Mouse (Mus musculus): Measurements from ENCODE around the gene Olfr693. TPM values are rescaled to one million over a fixed set of nuclear protein-coding genes. Genes with fewer than 3 reads are reported as not detected.
"Not testable (repeated sequence)": the region's sequence is repeated elsewhere in the genome, so short reads cannot be mapped to it uniquely, and the experiment has no call there.

Gene Olfr693
- polyA plus RNA-seq (2015; fragmentation: Nextera tagmentation; extraction: Ambion mirVana): not detected in 2 replicates

GRCm38 (mm10) chr7:106680484-106680883, at the start of gene Olfr693:
Gene Olfr693 (minus strand): TSS chr7:106680584.
- Histone ChIP-seq H3K36me3 (no peaks in the 10 kb centered on the region), H3K9ac (no peak within 1 kb of the TSS), H3K27ac (no peak within 1 kb of the TSS), H3K27me3 (no peaks in the 10 kb centered on the region), H3K4me2 (no peak within 1 kb of the TSS), H3K4me1 (replicated peaks) (no peaks in the 10 kb centered on the region), H3K4me3 (no peak within 1 kb of the TSS), H3K9me3 (no peaks in the 10 kb centered on the region)
- ATAC-seq (ENCODE audit: low FRiP score): no peak

DNA sequence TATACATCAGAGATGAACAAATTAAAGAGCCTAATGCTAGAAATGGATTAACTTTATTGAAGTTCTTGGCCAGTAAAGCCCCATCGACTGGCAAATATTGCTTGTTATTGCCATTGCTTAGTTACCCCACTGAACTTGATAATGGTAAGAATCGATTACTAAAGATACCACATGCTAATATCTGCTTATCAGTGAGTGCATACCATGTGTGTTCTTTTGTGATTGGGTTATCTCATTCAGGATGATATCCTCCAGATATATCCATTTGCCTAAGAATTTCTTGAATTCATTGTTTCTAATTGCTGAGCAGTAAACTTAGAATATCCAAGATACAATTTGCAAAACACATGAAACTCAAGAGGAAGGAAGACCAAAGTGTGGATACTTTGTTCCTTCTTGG, 45.3 kb upstream of the Olfr693 start:
- H3K4me3 ChIP-seq; H3K9ac ChIP-seq; H3K4me2 ChIP-seq; H3K27ac ChIP-seq; H3K4me1 ChIP-seq (replicated peaks); H3K27me3 ChIP-seq; H3K9me3 ChIP-seq; H3K36me3 ChIP-seq; ATAC-seq (ENCODE audit: low FRiP score): not testable (repeated sequence)
- WGBS: 92% methylated on average over 2 of the region's 2 CpGs

GRCm38 (mm10) chr7:106716296-106716695, 35.9 kb upstream of the Olfr693 start, which contains the start of gene Olfr695:
Gene Olfr695 (minus strand): TSS chr7:106716396.
- ATAC-seq (ENCODE audit: low FRiP score): no peak
- no peaks in the 10 kb centered on the region for H3K36me3 ChIP-seq
- no peaks in the 10 kb centered on the region for H3K4me1 ChIP-seq (replicated peaks)
- H3K9ac ChIP-seq: no peak within 1 kb of the TSS
- H3K9me3 ChIP-seq: no peaks in the 10 kb centered on the region
- no peak within 1 kb of the TSS for H3K4me3 ChIP-seq
- H3K27me3 ChIP-seq: no peaks in the 10 kb centered on the region
- H3K4me2 ChIP-seq: no peak within 1 kb of the TSS
- H3K27ac ChIP-seq: no peak within 1 kb of the TSS

DNA sequence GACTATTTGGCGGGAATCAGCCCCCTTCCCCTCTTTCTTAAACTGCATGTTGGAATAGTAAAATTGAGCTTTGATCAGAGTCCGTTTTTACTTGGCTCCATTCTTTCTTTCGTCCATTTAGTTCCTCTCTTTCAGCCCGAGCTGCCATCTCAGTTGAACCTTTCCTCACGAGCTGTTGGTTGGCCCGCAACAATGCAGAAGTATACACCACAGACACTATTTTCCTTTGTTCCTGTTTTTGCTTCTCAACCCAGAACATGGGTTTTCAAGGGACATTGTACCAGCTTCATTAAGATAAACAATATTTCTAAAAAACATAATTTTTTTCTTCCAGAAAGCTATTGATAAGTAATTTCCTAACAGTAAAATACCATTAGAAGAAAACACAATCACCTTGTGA, 31.1 kb upstream of the Olfr693 start:
- ATAC-seq (ENCODE audit: low FRiP score): no peak
- Histone ChIP-seq H3K36me3 (no peaks in the 10 kb centered on the region), H3K4me1 (replicated peaks) (no peaks in the 10 kb centered on the region), H3K4me2 (no peak overlapping the region), H3K4me3 (no peak overlapping the region), H3K9me3 (0 out of 2 replicates have a peak, but pooled peaks cover 1% of the 10 kb centered on the region), H3K27me3 (no peaks in the 10 kb centered on the region), H3K9ac (no peak overlapping the region), H3K27ac (no peak overlapping the region)
- WGBS: 81% methylated on average over 6 of the region's 6 CpGs

- H3K4me1 ChIP-seq (replicated peaks); H3K4me2 ChIP-seq; H3K9me3 ChIP-seq; H3K36me3 ChIP-seq; H3K27me3 ChIP-seq; H3K9ac ChIP-seq; ATAC-seq (ENCODE audit: low FRiP score); H3K4me3 ChIP-seq; H3K27ac ChIP-seq: not testable (repeated sequence)
- 88% methylated on average over 10 of the region's 10 CpGs for WGBS
Measured at GRCm38 (mm10) chr7:106707705-106708104, 27.3 kb upstream of the Olfr693 start.

- whole genome bisulfite sequencing: 76% methylated on average over 1 of the region's 1 CpGs
- no peaks in the 10 kb centered on the region for H3K27me3 ChIP-seq
- peaks cover 8% of the 10 kb centered on the region; the same call in 1 of the 2 replicates for H3K9me3 ChIP-seq
- no peak overlapping the region for H3K9ac ChIP-seq
- H3K36me3 ChIP-seq: no peaks in the 10 kb centered on the region
- no peak overlapping the region for H3K4me3 ChIP-seq
- no peak overlapping the region for H3K27ac ChIP-seq
- no peaks in the 10 kb centered on the region for H3K4me1 ChIP-seq (replicated peaks)
- H3K4me2 ChIP-seq: no peak overlapping the region
- ATAC-seq (ENCODE audit: low FRiP score): no peak
Measured at GRCm38 (mm10) chr7:106696891-106697290, 16.5 kb upstream of the Olfr693 start.

DNA sequence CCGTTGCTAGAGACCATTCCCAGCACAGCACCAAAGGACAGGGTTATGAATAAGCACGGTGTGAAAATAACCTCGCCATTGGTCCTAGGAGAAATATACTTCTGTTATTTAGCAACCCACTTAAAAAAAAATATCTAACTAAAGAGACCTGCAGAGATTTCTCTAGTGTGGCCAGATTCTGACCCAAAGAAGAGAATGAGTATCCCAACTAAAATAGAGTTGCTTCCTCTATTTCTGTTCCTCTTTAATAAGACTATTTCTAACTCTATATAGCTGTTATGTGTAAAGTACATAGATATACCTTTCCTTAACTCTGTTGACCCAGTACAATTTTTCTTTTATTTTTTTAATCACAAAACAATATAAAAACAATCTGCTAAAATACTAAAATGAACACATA, 12.6 kb upstream of the Olfr693 start:
- Histone ChIP-seq H3K4me2 (no peak overlapping the region), H3K9me3 (no peaks in the 10 kb centered on the region), H3K27me3 (no peaks in the 10 kb centered on the region), H3K4me1 (replicated peaks) (no peaks in the 10 kb centered on the region), H3K36me3 (no peaks in the 10 kb centered on the region), H3K9ac (no peak overlapping the region), H3K27ac (no peak overlapping the region), H3K4me3 (no peak overlapping the region)
- 90% methylated on average over 3 of the region's 3 CpGs for WGBS
- no peak for ATAC-seq (ENCODE audit: low FRiP score)

DNA sequence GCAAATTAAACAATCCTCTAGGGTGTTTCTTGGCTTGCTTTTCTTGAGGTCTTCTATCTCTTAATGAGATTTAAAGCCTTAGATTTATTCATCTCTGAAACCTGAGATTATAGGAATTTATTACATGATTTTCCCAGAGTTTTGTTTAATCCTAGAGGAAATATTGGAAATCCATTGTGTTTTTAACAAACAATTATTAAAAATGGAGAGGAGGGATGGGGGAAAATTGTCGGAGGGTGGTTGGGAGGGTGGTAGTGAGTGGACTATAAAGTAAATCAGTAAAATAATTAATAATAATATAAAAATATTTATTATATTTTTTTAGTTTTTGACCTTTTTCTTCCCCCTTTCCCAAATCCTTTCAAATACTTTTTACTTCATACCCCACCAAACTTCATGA, 11.3 kb upstream of the Olfr693 start, which contains the start of gene Olfr694:
Olfr694 (minus strand) TSS at position 101 of the 400 bp plus-strand sequence.
- no peaks in the 10 kb centered on the region for H3K4me1 ChIP-seq (replicated peaks)
- no peak for ATAC-seq (ENCODE audit: low FRiP score)
- H3K27ac ChIP-seq: no peak within 1 kb of the TSS
- no peaks in the 10 kb centered on the region for H3K9me3 ChIP-seq
- H3K36me3 ChIP-seq: no peaks in the 10 kb centered on the region
- H3K9ac ChIP-seq: no peak within 1 kb of the TSS
- no peaks in the 10 kb centered on the region for H3K27me3 ChIP-seq
- no peak within 1 kb of the TSS for H3K4me3 ChIP-seq
- WGBS: 93% methylated on average over 1 of the region's 1 CpGs
- H3K4me2 ChIP-seq: no peak within 1 kb of the TSS

- H3K9ac ChIP-seq: no peak overlapping the region
- 95% methylated on average over 2 of the region's 2 CpGs for WGBS
- H3K27ac ChIP-seq: no peak overlapping the region
- H3K9me3 ChIP-seq: no peaks in the 10 kb centered on the region
- ATAC-seq (ENCODE audit: low FRiP score): no peak
- H3K4me1 ChIP-seq (replicated peaks): no peaks in the 10 kb centered on the region
- no peaks in the 10 kb centered on the region for H3K36me3 ChIP-seq
- no peaks in the 10 kb centered on the region for H3K27me3 ChIP-seq
- H3K4me2 ChIP-seq: no peak overlapping the region
- H3K4me3 ChIP-seq: no peak overlapping the region
Measured at GRCm38 (mm10) chr7:106685382-106685781, 5.0 kb upstream of the Olfr693 start.

DNA sequence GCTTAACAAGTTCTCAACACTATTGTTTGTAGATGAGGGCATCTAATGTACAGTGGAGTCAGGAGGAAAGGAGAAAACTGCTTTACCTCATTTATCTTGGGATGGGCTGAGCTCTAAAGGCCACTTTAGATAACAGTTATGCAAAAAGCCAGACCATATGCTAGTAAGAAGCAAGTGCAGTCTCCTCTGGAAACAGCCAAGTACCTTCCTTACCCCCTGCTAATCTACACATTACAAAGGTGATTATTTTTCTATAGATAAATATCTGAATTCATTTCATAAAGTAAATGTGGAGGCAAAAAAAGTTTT, 28.1 kb downstream of the Olfr693 start:
- H3K27ac ChIP-seq: no peak overlapping the region
- ATAC-seq (ENCODE audit: low FRiP score): no peak
- no peaks in the 10 kb centered on the region for H3K36me3 ChIP-seq
- no peaks in the 10 kb centered on the region for H3K27me3 ChIP-seq
- no peak overlapping the region for H3K4me2 ChIP-seq
- no peak overlapping the region for H3K9ac ChIP-seq
- no peak overlapping the region for H3K4me3 ChIP-seq
- H3K4me1 ChIP-seq (replicated peaks): no peaks in the 10 kb centered on the region
- H3K9me3 ChIP-seq: no peaks in the 10 kb centered on the region

GRCm38 (mm10) chr7:106651555-106652343, 28.6 kb downstream of the Olfr693 start:
- Histone ChIP-seq H3K27me3 (no peaks in the 10 kb centered on the region), H3K4me3 (no peak overlapping the region), H3K27ac (no peak overlapping the region), H3K9ac (no peak overlapping the region), H3K9me3 (no peaks in the 10 kb centered on the region), H3K4me1 (replicated peaks) (no peaks in the 10 kb centered on the region), H3K4me2 (no peak overlapping the region), H3K36me3 (no peaks in the 10 kb centered on the region)
- ATAC-seq (ENCODE audit: low FRiP score): no peak

DNA sequence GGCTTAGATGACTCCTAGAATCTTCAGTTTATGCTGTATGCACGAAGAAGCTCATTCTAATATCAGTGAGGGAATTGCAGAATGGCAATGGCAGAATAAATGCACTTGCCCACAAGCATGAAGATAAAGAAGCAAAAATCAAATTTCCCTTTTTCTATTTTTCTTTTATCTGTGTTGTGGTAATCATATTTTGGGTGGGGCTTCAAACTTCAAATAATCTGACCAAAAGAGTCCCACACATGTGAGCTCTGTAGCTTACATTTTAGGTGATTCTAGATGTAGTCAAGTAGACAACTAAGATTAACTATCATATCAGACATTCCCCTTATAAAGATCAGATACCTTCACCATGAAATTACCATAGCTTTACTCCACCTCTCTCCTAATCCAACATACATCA, 30.6 kb downstream of the Olfr693 start:
- Histone ChIP-seq H3K36me3 (no peaks in the 10 kb centered on the region), H3K4me2 (no peak overlapping the region), H3K4me3 (no peak overlapping the region), H3K4me1 (replicated peaks) (no peaks in the 10 kb centered on the region), H3K9ac (no peak overlapping the region), H3K27me3 (no peaks in the 10 kb centered on the region), H3K9me3 (no peaks in the 10 kb centered on the region), H3K27ac (no peak overlapping the region)
- no peak for ATAC-seq (ENCODE audit: low FRiP score)
- WGBS: 71% methylated on average over 1 of the region's 1 CpGs

- no peak overlapping the region for H3K4me3 ChIP-seq
- H3K9me3 ChIP-seq: no peaks in the 10 kb centered on the region
- H3K27me3 ChIP-seq: no peaks in the 10 kb centered on the region
- no peak overlapping the region for H3K4me2 ChIP-seq
- no peak overlapping the region for H3K9ac ChIP-seq
- 64% methylated on average over 1 of the region's 1 CpGs for WGBS
- H3K27ac ChIP-seq: no peak overlapping the region
- no peaks in the 10 kb centered on the region for H3K4me1 ChIP-seq (replicated peaks)
- H3K36me3 ChIP-seq: no peaks in the 10 kb centered on the region
- ATAC-seq (ENCODE audit: low FRiP score): no peak
Measured at GRCm38 (mm10) chr7:106645261-106645660, 35.1 kb downstream of the Olfr693 start.
